Mouse (Mus musculus): ENCODE data around the gene Tspyl1. TPM values are rescaled to one million over a fixed set of nuclear protein-coding genes. Genes with fewer than 3 reads are reported as not detected.

The Tspyl1 gene
- 138 TPM in 2 replicates for polyA plus RNA-seq (2015; fragmentation: Nextera tagmentation; extraction: Ambion mirVana)

GRCm38 (mm10) chr10:34281962-34282388 is at the start of gene Tspyl1:
TSS of gene Tspyl1 (plus strand) at chr10:34282190.
- H3K9me3 ChIP-seq (ENCODE audit: control insufficient read depth, low read length): no peaks in the 10 kb centered on the region
- H3K36me3 ChIP-seq (ENCODE audit: control insufficient read depth, insufficient read depth): no peaks in the 10 kb centered on the region
- no peaks in the 10 kb centered on the region for H3K27me3 ChIP-seq (replicated peaks; ENCODE audit: control insufficient read depth, insufficient read depth, low read length)
- peaks cover 16% of the 10 kb centered on the region for H3K4me1 ChIP-seq (replicated peaks; ENCODE audit: control insufficient read depth, insufficient read depth, low read length)
- WGBS: under 1% methylated on average over 38 of the region's 38 CpGs
- peak within 1 kb of the TSS; percentile 80 for H3K4me2 ChIP-seq (ENCODE audit: low read length)
- peak within 1 kb of the TSS; percentile 94 for H3K9ac ChIP-seq (replicated peaks; ENCODE audit: low read depth, low read length)
- peak; percentile 98 for ATAC-seq
- peak within 1 kb of the TSS; percentile 92 for H3K27ac ChIP-seq (ENCODE audit: low read length)
- peak within 1 kb of the TSS; percentile 91 for H3K4me3 ChIP-seq (replicated peaks; ENCODE audit: low read length)

DNA sequence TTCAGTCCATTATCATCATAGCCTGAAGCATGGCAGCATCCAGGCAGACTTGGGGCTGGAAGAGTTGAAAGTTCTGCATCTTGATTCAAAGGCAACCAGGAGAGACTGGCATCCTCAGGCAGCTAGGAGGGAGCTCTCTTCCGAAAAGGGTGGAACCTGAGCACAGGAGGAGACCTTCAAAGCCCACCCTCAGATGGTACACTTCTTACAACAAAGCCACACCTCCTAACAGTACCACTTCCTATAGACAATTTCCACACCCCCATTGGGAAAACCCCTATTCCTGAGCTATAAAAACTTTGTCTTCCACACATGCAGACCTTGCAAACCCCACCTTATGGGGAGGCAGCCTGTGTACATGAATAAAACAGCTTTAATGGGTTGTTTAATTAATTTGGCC is 48.6 kb upstream of the Tspyl1 start:
- Histone ChIP-seq H3K9me3 (ENCODE audit: control insufficient read depth, low read length) (no peaks in the 10 kb centered on the region), H3K9ac (replicated peaks; ENCODE audit: low read depth, low read length) (no peak overlapping the region), H3K36me3 (ENCODE audit: control insufficient read depth, insufficient read depth) (no peaks in the 10 kb centered on the region), H3K27ac (ENCODE audit: low read length) (no peak overlapping the region), H3K27me3 (replicated peaks; ENCODE audit: control insufficient read depth, insufficient read depth, low read length) (no peaks in the 10 kb centered on the region), H3K4me3 (replicated peaks; ENCODE audit: low read length) (no peak overlapping the region), H3K4me1 (replicated peaks; ENCODE audit: control insufficient read depth, insufficient read depth, low read length) (no peaks in the 10 kb centered on the region), H3K4me2 (ENCODE audit: low read length) (no peak overlapping the region)
- 81% methylated on average over 1 of the region's 1 CpGs for WGBS
- ATAC-seq: no peak

DNA sequence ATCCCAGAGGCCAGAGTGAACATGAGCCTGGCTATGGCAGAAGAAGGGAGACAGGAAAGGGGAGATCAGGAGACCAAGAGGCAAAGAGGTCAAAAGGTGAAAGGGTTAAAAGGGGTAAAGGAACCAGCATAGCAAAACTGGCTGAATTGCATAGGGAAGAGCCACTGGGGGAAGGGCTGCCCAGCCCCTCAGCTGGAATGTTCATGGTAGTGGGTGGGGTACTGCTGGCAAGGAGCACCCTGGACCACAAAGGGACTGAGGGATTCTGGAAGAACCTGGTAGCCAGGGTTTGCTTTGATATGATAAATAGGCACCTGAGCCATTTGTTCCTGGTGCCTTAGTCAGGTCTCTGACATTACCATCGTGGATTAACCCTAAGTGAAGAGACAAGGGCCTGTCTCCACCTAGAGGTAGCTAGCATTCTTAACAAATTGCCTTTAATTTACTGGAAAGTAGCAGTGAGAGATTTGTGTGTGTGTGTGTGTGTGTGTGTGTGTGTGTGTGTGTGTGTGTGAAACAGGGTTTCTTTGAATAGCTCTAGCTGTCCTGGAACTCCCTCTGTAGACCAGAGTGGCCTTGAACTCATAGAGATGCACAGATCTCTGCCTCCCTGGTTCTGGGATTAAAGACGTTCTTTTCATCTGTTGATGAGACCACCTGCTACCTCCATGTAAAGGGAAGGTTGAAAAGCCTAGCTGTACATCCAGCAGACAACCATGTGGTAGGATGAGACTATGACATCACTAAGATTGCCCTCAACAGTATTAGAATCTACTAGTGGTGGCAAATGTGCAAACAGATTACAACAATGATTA is 47.9 kb upstream of the Tspyl1 start:
- Histone ChIP-seq H3K27ac (ENCODE audit: low read length) (no peak overlapping the region), H3K36me3 (ENCODE audit: control insufficient read depth, insufficient read depth) (no peaks in the 10 kb centered on the region), H3K4me3 (replicated peaks; ENCODE audit: low read length) (no peak overlapping the region), H3K27me3 (replicated peaks; ENCODE audit: control insufficient read depth, insufficient read depth, low read length) (no peaks in the 10 kb centered on the region), H3K9ac (replicated peaks; ENCODE audit: low read depth, low read length) (no peak overlapping the region), H3K4me2 (ENCODE audit: low read length) (no peak overlapping the region), H3K4me1 (replicated peaks; ENCODE audit: control insufficient read depth, insufficient read depth, low read length) (no peaks in the 10 kb centered on the region), H3K9me3 (ENCODE audit: control insufficient read depth, low read length) (no peaks in the 10 kb centered on the region)
- WGBS: 28% methylated on average over 2 of the region's 2 CpGs
- no peak for ATAC-seq

DNA sequence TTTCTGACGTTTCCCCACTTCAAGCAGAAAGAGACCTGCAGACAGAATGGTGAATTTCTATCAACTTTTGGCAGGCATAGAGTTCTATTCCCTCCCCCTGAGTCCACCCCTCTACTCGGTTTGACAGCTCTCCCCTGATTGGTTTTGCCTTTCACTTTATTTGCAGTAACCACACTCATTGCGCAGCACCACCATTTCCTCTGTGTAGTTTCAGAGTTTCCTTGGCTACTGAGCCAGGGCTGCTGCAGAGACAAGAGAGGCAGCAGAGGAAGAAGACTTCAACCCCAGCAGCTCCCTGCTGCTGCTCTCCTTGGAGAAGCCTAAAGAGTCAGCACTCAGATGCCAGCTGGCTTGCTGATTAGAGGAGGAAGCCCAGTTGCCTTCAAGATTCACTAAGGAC is 46.6 kb upstream of the Tspyl1 start:
- ATAC-seq: no peak
- no peaks in the 10 kb centered on the region for H3K27me3 ChIP-seq (replicated peaks; ENCODE audit: control insufficient read depth, insufficient read depth, low read length)
- no peak overlapping the region for H3K9ac ChIP-seq (replicated peaks; ENCODE audit: low read depth, low read length)
- H3K4me2 ChIP-seq (ENCODE audit: low read length): no peak overlapping the region
- no peak overlapping the region for H3K27ac ChIP-seq (ENCODE audit: low read length)
- H3K4me1 ChIP-seq (replicated peaks; ENCODE audit: control insufficient read depth, insufficient read depth, low read length): no peaks in the 10 kb centered on the region
- H3K4me3 ChIP-seq (replicated peaks; ENCODE audit: low read length): no peak overlapping the region
- no peaks in the 10 kb centered on the region for H3K36me3 ChIP-seq (ENCODE audit: control insufficient read depth, insufficient read depth)
- no peaks in the 10 kb centered on the region for H3K9me3 ChIP-seq (ENCODE audit: control insufficient read depth, low read length)
- WGBS: 27% methylated on average over 3 of the region's 3 CpGs

GRCm38 (mm10) chr10:34236569-34236968 is 45.4 kb upstream of the Tspyl1 start:
- Histone ChIP-seq H3K4me1 (replicated peaks; ENCODE audit: control insufficient read depth, insufficient read depth, low read length) (no peaks in the 10 kb centered on the region), H3K4me3 (replicated peaks; ENCODE audit: low read length) (no peak overlapping the region), H3K27ac (ENCODE audit: low read length) (no peak overlapping the region), H3K27me3 (replicated peaks; ENCODE audit: control insufficient read depth, insufficient read depth, low read length) (no peaks in the 10 kb centered on the region), H3K4me2 (ENCODE audit: low read length) (no peak overlapping the region), H3K36me3 (ENCODE audit: control insufficient read depth, insufficient read depth) (no peaks in the 10 kb centered on the region), H3K9me3 (ENCODE audit: control insufficient read depth, low read length) (no peaks in the 10 kb centered on the region), H3K9ac (replicated peaks; ENCODE audit: low read depth, low read length) (no peak overlapping the region)
- WGBS: 79% methylated on average over 5 of the region's 5 CpGs
- ATAC-seq: no peak

GRCm38 (mm10) chr10:34238536-34238935 is 43.5 kb upstream of the Tspyl1 start:
- Histone ChIP-seq H3K4me1 (replicated peaks; ENCODE audit: control insufficient read depth, insufficient read depth, low read length) (no peaks in the 10 kb centered on the region), H3K27me3 (replicated peaks; ENCODE audit: control insufficient read depth, insufficient read depth, low read length) (no peaks in the 10 kb centered on the region), H3K4me2 (ENCODE audit: low read length) (no peak overlapping the region), H3K4me3 (replicated peaks; ENCODE audit: low read length) (no peak overlapping the region), H3K27ac (ENCODE audit: low read length) (no peak overlapping the region), H3K36me3 (ENCODE audit: control insufficient read depth, insufficient read depth) (no peaks in the 10 kb centered on the region), H3K9ac (replicated peaks; ENCODE audit: low read depth, low read length) (no peak overlapping the region), H3K9me3 (ENCODE audit: control insufficient read depth, low read length) (no peaks in the 10 kb centered on the region)
- ATAC-seq: no peak
- WGBS: 80% methylated on average over 4 of the region's 4 CpGs

DNA sequence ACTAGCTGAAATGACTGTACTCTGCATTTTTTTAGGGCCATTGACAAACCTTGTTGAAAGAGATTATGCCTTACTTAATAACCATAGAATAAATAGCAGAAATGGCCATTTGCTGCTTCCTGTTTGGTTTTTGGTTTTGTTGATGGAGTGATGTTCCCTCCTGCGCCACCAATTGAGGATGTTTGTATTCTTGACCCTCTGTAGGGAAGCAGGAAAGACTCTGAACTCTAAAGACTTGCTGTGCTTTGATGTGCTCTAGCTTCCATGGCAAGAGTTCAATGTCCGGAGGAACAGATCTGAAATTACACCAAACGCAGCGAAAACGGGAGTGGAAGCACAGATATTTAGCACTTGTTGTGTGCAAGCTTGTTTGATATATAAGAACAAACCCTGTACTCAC is 37.2 kb upstream of the Tspyl1 start:
- no peaks in the 10 kb centered on the region for H3K36me3 ChIP-seq (ENCODE audit: control insufficient read depth, insufficient read depth)
- no peaks in the 10 kb centered on the region for H3K27me3 ChIP-seq (replicated peaks; ENCODE audit: control insufficient read depth, insufficient read depth, low read length)
- H3K27ac ChIP-seq (ENCODE audit: low read length): no peak overlapping the region
- WGBS: 82% methylated on average over 5 of the region's 5 CpGs
- no peak overlapping the region for H3K9ac ChIP-seq (replicated peaks; ENCODE audit: low read depth, low read length)
- peaks cover 10% of the 10 kb centered on the region for H3K4me1 ChIP-seq (replicated peaks; ENCODE audit: control insufficient read depth, insufficient read depth, low read length)
- H3K9me3 ChIP-seq (ENCODE audit: control insufficient read depth, low read length): no peaks in the 10 kb centered on the region
- ATAC-seq: no peak
- H3K4me2 ChIP-seq (ENCODE audit: low read length): no peak overlapping the region
- H3K4me3 ChIP-seq (replicated peaks; ENCODE audit: low read length): no peak overlapping the region

- H3K27ac ChIP-seq (ENCODE audit: low read length): no peak overlapping the region
- H3K4me3 ChIP-seq (replicated peaks; ENCODE audit: low read length): no peak overlapping the region
- peaks cover 10% of the 10 kb centered on the region for H3K4me1 ChIP-seq (replicated peaks; ENCODE audit: control insufficient read depth, insufficient read depth, low read length)
- H3K36me3 ChIP-seq (ENCODE audit: control insufficient read depth, insufficient read depth): no peaks in the 10 kb centered on the region
- H3K9ac ChIP-seq (replicated peaks; ENCODE audit: low read depth, low read length): no peak overlapping the region
- WGBS: 65% methylated on average over 2 of the region's 2 CpGs
- H3K27me3 ChIP-seq (replicated peaks; ENCODE audit: control insufficient read depth, insufficient read depth, low read length): no peaks in the 10 kb centered on the region
- H3K4me2 ChIP-seq (ENCODE audit: low read length): no peak overlapping the region
- H3K9me3 ChIP-seq (ENCODE audit: control insufficient read depth, low read length): no peaks in the 10 kb centered on the region
- no peak for ATAC-seq
Measured at GRCm38 (mm10) chr10:34246106-34246505, 35.9 kb upstream of the Tspyl1 start.

DNA sequence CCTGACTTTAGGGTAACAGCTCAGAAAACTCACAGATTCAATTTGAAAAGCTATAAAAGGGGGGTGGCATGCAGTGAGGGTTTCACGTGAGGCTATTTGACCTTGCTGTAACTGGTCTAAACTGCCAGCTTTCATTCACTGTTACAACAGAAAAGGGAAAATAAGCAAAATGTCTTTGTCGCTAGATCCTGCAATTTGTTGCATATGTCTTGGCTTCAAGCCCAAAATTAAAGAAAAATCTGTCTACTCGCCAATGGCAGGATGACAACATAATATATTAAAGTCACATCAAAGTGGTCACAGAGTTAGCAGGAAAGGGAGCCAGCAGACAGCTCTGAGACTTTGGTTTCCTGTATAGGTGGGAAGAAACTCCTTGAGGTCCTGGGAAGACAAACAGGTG is 34.2 kb upstream of the Tspyl1 start:
- WGBS: 37% methylated on average over 3 of the region's 3 CpGs
- H3K4me2 ChIP-seq (ENCODE audit: low read length): no peak overlapping the region
- no peak overlapping the region for H3K27ac ChIP-seq (ENCODE audit: low read length)
- H3K4me3 ChIP-seq (replicated peaks; ENCODE audit: low read length): no peak overlapping the region
- H3K36me3 ChIP-seq (ENCODE audit: control insufficient read depth, insufficient read depth): no peaks in the 10 kb centered on the region
- peaks cover 10% of the 10 kb centered on the region for H3K4me1 ChIP-seq (replicated peaks; ENCODE audit: control insufficient read depth, insufficient read depth, low read length)
- H3K9me3 ChIP-seq (ENCODE audit: control insufficient read depth, low read length): no peaks in the 10 kb centered on the region
- no peaks in the 10 kb centered on the region for H3K27me3 ChIP-seq (replicated peaks; ENCODE audit: control insufficient read depth, insufficient read depth, low read length)
- ATAC-seq: no peak
- no peak overlapping the region for H3K9ac ChIP-seq (replicated peaks; ENCODE audit: low read depth, low read length)
